In genomic region chr1:53976100-53976499, GRCm38 (mm10) we compare ENCODE assay signal across 19 mouse cellular contexts.
A peak's percentile ranks its signal among the peaks of the same experiment; 100 is the strongest.
DNase-seq lines count a peak whose midpoint lies in the region; ATAC-seq and TF ChIP-seq lines count a peak whose summit lies in the region.
"Had no signal": no experiment of that assay in that cellular context is flagged by ENCODE, and none has a peak within 500 bp of the region (broad histone marks: within the 10 kb centered on the region; RNA-seq: fewer than 3 reads in every experiment).

No protein-coding gene starts in this region.

- 95% methylated on average over 8 of the region's 8 CpGs for WGBS in embryonic facial prominence, embryonic 12.5 days
- WGBS in embryonic facial prominence, embryonic 10.5 days = 91% methylated on average over 8 of the region's 8 CpGs
- WGBS in heart, embryonic 14.5 days = 86% methylated on average over 8 of the region's 8 CpGs
- WGBS in heart, embryonic 10.5 days = 90% methylated on average over 8 of the region's 8 CpGs
- WGBS in liver, embryonic 13.5 days (ENCODE audit: insufficient replicate concordance) = 62% methylated on average over 8 of the region's 8 CpGs
- WGBS in liver, embryonic 12.5 days (ENCODE audit: insufficient replicate concordance) = 64% methylated on average over 8 of the region's 8 CpGs
- WGBS in intestine, postnatal 0 days = 88% methylated on average over 8 of the region's 8 CpGs

- no peak for TF ChIP-seq CTCF in intestine, postnatal 0 days (IDR thresholded peaks at IDR 0.05; ENCODE audit: low read depth)

- no peak overlapping the region for H3K27ac ChIP-seq in embryonic facial prominence, embryonic 12.5 days
- H3K27ac ChIP-seq in embryonic facial prominence, embryonic 10.5 days (replicated peaks) = no peak overlapping the region
- no peak overlapping the region for H3K27ac ChIP-seq in heart, embryonic 14.5 days (replicated peaks in 1 of 2; ENCODE audit: control insufficient read depth in 1 of 2, insufficient read depth in 1 of 2, low read depth in 2 of 2, low read length in 2 of 2)
- H3K27ac ChIP-seq in heart, embryonic 10.5 days = no peak overlapping the region
- H3K27ac ChIP-seq in liver, embryonic 13.5 days = no peak overlapping the region
- no peak overlapping the region for H3K27ac ChIP-seq in liver, embryonic 12.5 days
- no peak overlapping the region for H3K27ac ChIP-seq in intestine, postnatal 0 days (ENCODE audit: low read depth, low read length)
- H3K27ac ChIP-seq: forebrain, embryonic 15.5 days; hindbrain, embryonic 15.5 days; intestine, embryonic 15.5 days; neural tube, embryonic 15.5 days had no signal

- H3K36me3 ChIP-seq in embryonic facial prominence, embryonic 12.5 days = no peaks in the 10 kb centered on the region
- H3K36me3 ChIP-seq in embryonic facial prominence, embryonic 10.5 days (replicated peaks) = no peaks in the 10 kb centered on the region
- H3K36me3 ChIP-seq in heart, embryonic 14.5 days (ENCODE audit: control insufficient read depth, insufficient read depth, low read length) = no peaks in the 10 kb centered on the region; the same call in 1 of the 2 replicates
- no peaks in the 10 kb centered on the region for H3K36me3 ChIP-seq in heart, embryonic 10.5 days
- no peaks in the 10 kb centered on the region for H3K36me3 ChIP-seq in liver, embryonic 13.5 days
- H3K36me3 ChIP-seq in liver, embryonic 12.5 days = no peaks in the 10 kb centered on the region
- H3K36me3 ChIP-seq in intestine, postnatal 0 days (ENCODE audit: control insufficient read depth, insufficient read depth) = no peaks in the 10 kb centered on the region
- H3K36me3 ChIP-seq: forebrain, embryonic 15.5 days; hindbrain, embryonic 15.5 days; intestine, embryonic 15.5 days; neural tube, embryonic 15.5 days had no signal

- no peaks in the 10 kb centered on the region for H3K4me1 ChIP-seq in embryonic facial prominence, embryonic 12.5 days
- peaks cover 2% of the 10 kb centered on the region; the same call in 1 of the 2 replicates for H3K4me1 ChIP-seq in embryonic facial prominence, embryonic 10.5 days
- peaks cover 5 to 6% of the 10 kb centered on the region in 2 experiments; a peak in 3 of 4 replicates for H3K4me1 ChIP-seq in heart, embryonic 14.5 days (ENCODE audit: control insufficient read depth in 2 of 2, insufficient read depth in 2 of 2, low read length in 2 of 2)
- peaks cover 13% of the 10 kb centered on the region for H3K4me1 ChIP-seq in heart, embryonic 10.5 days
- H3K4me1 ChIP-seq in liver, embryonic 13.5 days (replicated peaks) = no peaks in the 10 kb centered on the region
- no peaks in the 10 kb centered on the region for H3K4me1 ChIP-seq in liver, embryonic 12.5 days
- H3K4me1 ChIP-seq in intestine, postnatal 0 days (replicated peaks; ENCODE audit: control insufficient read depth, insufficient read depth, low read length) = no peaks in the 10 kb centered on the region
- H3K4me1 ChIP-seq: forebrain, embryonic 15.5 days; hindbrain, embryonic 15.5 days; intestine, embryonic 15.5 days had no signal

- H3K4me2 ChIP-seq in embryonic facial prominence, embryonic 12.5 days (replicated peaks) = 0 out of 2 replicates have a peak overlapping the region, but pooled peaks have one; percentile 0
- H3K4me2 ChIP-seq in heart, embryonic 14.5 days (ENCODE audit: low read length) = peak overlapping the region; percentile 46
- 0 out of 2 replicates have a peak overlapping the region, but pooled peaks have one; percentile 8 for H3K4me2 ChIP-seq in liver, embryonic 13.5 days
- H3K4me2 ChIP-seq in liver, embryonic 12.5 days = no peak overlapping the region; the same call in 1 of the 2 replicates
- no peak overlapping the region for H3K4me2 ChIP-seq in intestine, postnatal 0 days (replicated peaks; ENCODE audit: low read depth)
- H3K4me2 ChIP-seq: forebrain, embryonic 15.5 days; hindbrain, embryonic 15.5 days; intestine, embryonic 15.5 days had no signal

- no peak for ATAC-seq in embryonic facial prominence, embryonic 12.5 days (ENCODE audit: insufficient number of reproducible peaks, insufficient read depth, low FRiP score, low TSS enrichment)
- ATAC-seq in heart, embryonic 14.5 days (ENCODE audit: insufficient number of reproducible peaks, insufficient read depth, low FRiP score, low read depth) = no peak
- no peak for ATAC-seq in liver, embryonic 13.5 days (ENCODE audit: low read depth)
- ATAC-seq in liver, embryonic 12.5 days = no peak
- ATAC-seq in intestine, postnatal 0 days = no peak
- ATAC-seq: forebrain, embryonic 15.5 days; intestine, embryonic 15.5 days; midbrain, embryonic 16.5 days had no signal

- H3K9ac ChIP-seq in embryonic facial prominence, embryonic 12.5 days = no peak overlapping the region
- no peak overlapping the region for H3K9ac ChIP-seq in heart, embryonic 14.5 days (ENCODE audit: low read length)
- H3K9ac ChIP-seq in liver, embryonic 13.5 days = no peak overlapping the region
- no peak overlapping the region for H3K9ac ChIP-seq in liver, embryonic 12.5 days
- no peak overlapping the region for H3K9ac ChIP-seq in intestine, postnatal 0 days (ENCODE audit: low read depth, low read length)
- H3K9ac ChIP-seq: forebrain, embryonic 15.5 days; hindbrain, embryonic 15.5 days; intestine, embryonic 15.5 days; neural tube, embryonic 15.5 days had no signal

- H3K9me3 ChIP-seq in embryonic facial prominence, embryonic 12.5 days = no peaks in the 10 kb centered on the region
- no peaks in the 10 kb centered on the region for H3K9me3 ChIP-seq in embryonic facial prominence, embryonic 10.5 days
- H3K9me3 ChIP-seq in heart, embryonic 14.5 days (ENCODE audit: control insufficient read depth, low read length) = no peaks in the 10 kb centered on the region
- no peaks in the 10 kb centered on the region for H3K9me3 ChIP-seq in heart, embryonic 10.5 days
- no peaks in the 10 kb centered on the region for H3K9me3 ChIP-seq in liver, embryonic 13.5 days (replicated peaks)
- no peaks in the 10 kb centered on the region for H3K9me3 ChIP-seq in liver, embryonic 12.5 days (replicated peaks)
- H3K9me3 ChIP-seq in intestine, postnatal 0 days (ENCODE audit: control insufficient read depth) = no peaks in the 10 kb centered on the region
- H3K9me3 ChIP-seq: forebrain, embryonic 15.5 days; hindbrain, embryonic 15.5 days; intestine, embryonic 15.5 days; neural tube, embryonic 15.5 days had no signal

- no peak for DNase-seq in embryonic facial prominence, embryonic 10.5 days (ENCODE audit: low spot score)
- DNase-seq in heart, embryonic 10.5 days (ENCODE audit: low spot score) = no peak
- no peak for DNase-seq in liver, embryonic 13.5 days
- DNase-seq in A20 (ENCODE audit: low read depth, low spot score) = peak; percentile 55
- DNase-seq: adrenal gland, postnatal 14 days; cerebellum, adult 11 months; cerebellum, postnatal 10 days; kidney, postnatal 10 days; lung, postnatal 36 days; thymus, postnatal 36 days had no signal

- H3K27me3 ChIP-seq in embryonic facial prominence, embryonic 12.5 days = no peaks in the 10 kb centered on the region
- H3K27me3 ChIP-seq in embryonic facial prominence, embryonic 10.5 days (replicated peaks; ENCODE audit: low read depth, poor library complexity, severe bottlenecking) = no peaks in the 10 kb centered on the region
- no peaks in the 10 kb centered on the region for H3K27me3 ChIP-seq in heart, embryonic 14.5 days (ENCODE audit: control insufficient read depth, insufficient read depth, low read length)
- H3K27me3 ChIP-seq in heart, embryonic 10.5 days (ENCODE audit: insufficient read depth, poor library complexity, severe bottlenecking) = no peaks in the 10 kb centered on the region
- no peaks in the 10 kb centered on the region for H3K27me3 ChIP-seq in liver, embryonic 13.5 days
- no peaks in the 10 kb centered on the region for H3K27me3 ChIP-seq in liver, embryonic 12.5 days (replicated peaks)
- no peaks in the 10 kb centered on the region for H3K27me3 ChIP-seq in intestine, postnatal 0 days (replicated peaks; ENCODE audit: control insufficient read depth, insufficient read depth, low read length)
- H3K27me3 ChIP-seq: forebrain, embryonic 15.5 days; hindbrain, embryonic 15.5 days; intestine, embryonic 15.5 days; neural tube, embryonic 15.5 days had no signal

- no peak overlapping the region for H3K4me3 ChIP-seq in embryonic facial prominence, embryonic 12.5 days
- H3K4me3 ChIP-seq in embryonic facial prominence, embryonic 10.5 days = no peak overlapping the region
- peak overlapping the region in 1 of 2 experiments; percentile 19; a peak in 2 of 4 replicates for H3K4me3 ChIP-seq in heart, embryonic 14.5 days (ENCODE audit: control insufficient read depth in 1 of 2, insufficient read depth in 1 of 2, low read depth in 1 of 2, low read length in 2 of 2)
- no peak overlapping the region for H3K4me3 ChIP-seq in heart, embryonic 10.5 days
- no peak overlapping the region for H3K4me3 ChIP-seq in liver, embryonic 13.5 days (replicated peaks)
- H3K4me3 ChIP-seq in liver, embryonic 12.5 days = no peak overlapping the region
- no peak overlapping the region for H3K4me3 ChIP-seq in intestine, postnatal 0 days (ENCODE audit: low read depth, low read length)
- H3K4me3 ChIP-seq: forebrain, embryonic 15.5 days; hindbrain, embryonic 15.5 days; intestine, embryonic 15.5 days; neural tube, embryonic 15.5 days had no signal

Comparison
In these comparisons a context has a peak if more than half of its experiments do, and no peak if none do; other contexts are left out.
1. H3K4me2 ChIP-seq: peak in embryonic facial prominence, embryonic 12.5 days (single experiment), heart, embryonic 14.5 days (single experiment) and liver, embryonic 13.5 days (single experiment); none in liver, embryonic 12.5 days (single experiment) and intestine, postnatal 0 days (single experiment).